Mouse (Mus musculus) hindbrain, embryonic 11.5 days (tissue): ENCODE results near the gene Tmem117. TPM values are rescaled to one million over a fixed set of nuclear protein-coding genes. Genes with fewer than 3 reads are reported as not detected.

Source experiments
- ATAC-seq: fragments of 200-750 bp; cut with Nextera tagmentation; 2 replicates; pipeline ENCODE4 v1.8.0; 2017; ENCODE audit warnings: mild to moderate bottlenecking, moderate TSS enrichment, moderate library complexity; ENCODE audit not compliant: low FRiP score
- DNase-seq: peaks from one replicate; pipeline ENCODE4 v3.0.0-alpha.2; 2015; ENCODE audit warnings: low spot score
- H3K27ac ChIP-seq: fragments of 300-500 bp; sonication (generic); 2 replicates; pipeline ENCODE4 v1.5.1; 2014; ENCODE audit warnings: mild to moderate bottlenecking, low read depth, low read length
- H3K27me3 ChIP-seq: fragments of 300-500 bp; sonication (generic); 2 replicates; pipeline ENCODE4 v1.6.1; 2014; ENCODE audit warnings: mild to moderate bottlenecking, low read length, moderate library complexity, mixed read lengths; ENCODE audit not compliant: control insufficient read depth, insufficient read depth
- H3K36me3 ChIP-seq: fragments of 300-500 bp; sonication (generic); 2 replicates; pipeline ENCODE4 v1.6.1; 2014; ENCODE audit warnings: mild to moderate bottlenecking, low read length, moderate library complexity, mixed read lengths; ENCODE audit not compliant: control insufficient read depth, insufficient read depth
- H3K4me1 ChIP-seq: fragments of 300-500 bp; sonication (generic); replicated peaks from 2 replicates; pipeline ENCODE4 v1.6.1; 2014; ENCODE audit warnings: low read length, mixed read lengths; ENCODE audit not compliant: control insufficient read depth, insufficient read depth
- H3K4me2 ChIP-seq: fragments of 300-500 bp; sonication (generic); replicated peaks from 2 replicates; pipeline ENCODE4 v1.6.1; 2014; ENCODE audit warnings: mild to moderate bottlenecking, low read depth, low read length
- H3K4me3 ChIP-seq: fragments of 300-500 bp; sonication (generic); 2 replicates; pipeline ENCODE4 v1.5.1; 2014; ENCODE audit warnings: low read depth, low read length
- H3K9ac ChIP-seq: fragments of 300-500 bp; sonication (generic); 2 replicates; pipeline ENCODE4 v1.6.1; 2014; ENCODE audit warnings: low read depth, low read length
- H3K9me3 ChIP-seq: fragments of 300-500 bp; sonication (generic); 2 replicates; pipeline ENCODE4 v1.6.1; 2016; ENCODE audit warnings: low read length; ENCODE audit not compliant: control insufficient read depth
- WGBS: fragments of 180-500 bp; shearing (Covaris S2); extraction: QIAGEN DNeasy Blood & Tissue Kit; methylation state at CpG from one replicate; pipeline ENCODE4 v1.1.7; 2014; 5-methylcytosine and 5-hydroxymethylcytosine counted together
- polyA plus RNA-seq: library from polyadenylated mRNA; unstranded; fragments of >200 nt; fragmentation: Nextera tagmentation; extraction: Ambion mirVana; gene quantifications from 2 replicates; pipeline ENCODE4 v1.2.1, GENCODE M21; 2014

The Tmem117 gene
- polyA plus RNA-seq, 1 experiment from 2014 or later = 3.3 TPM

- H3K4me3 ChIP-seq = no peak overlapping the region
- H3K4me2 ChIP-seq = no peak overlapping the region
- ATAC-seq (no peak), DNase-seq (no peak)
- WGBS = 94% methylated on average over 7 of the region's 7 CpGs
- H3K36me3 ChIP-seq = no peaks in the 10 kb centered on the region
- no peak overlapping the region for H3K27ac ChIP-seq
- no peaks in the 10 kb centered on the region for H3K27me3 ChIP-seq
- H3K9ac ChIP-seq = no peak overlapping the region
- no peaks in the 10 kb centered on the region for H3K4me1 ChIP-seq
- H3K9me3 ChIP-seq = no peaks in the 10 kb centered on the region
Measured at GRCm38 (mm10) chr15:95070881-95071280, 441.8 kb downstream of the Tmem117 start.

GRCm38 (mm10) chr15:95075356-95075755 lies 446.3 kb downstream of the Tmem117 start:
- H3K4me3 ChIP-seq = no peak overlapping the region
- no peaks in the 10 kb centered on the region for H3K27me3 ChIP-seq
- no peak overlapping the region for H3K9ac ChIP-seq
- no peaks in the 10 kb centered on the region for H3K36me3 ChIP-seq
- H3K27ac ChIP-seq = no peak overlapping the region
- H3K4me2 ChIP-seq = no peak overlapping the region
- DNase-seq (no peak), ATAC-seq (no peak)
- 77% methylated on average over 12 of the region's 12 CpGs for WGBS
- H3K9me3 ChIP-seq = no peaks in the 10 kb centered on the region
- H3K4me1 ChIP-seq = no peaks in the 10 kb centered on the region

- ATAC-seq = peak; percentile 75; the same call in 1 of the 2 replicates
- Histone ChIP-seq H3K9me3 (no peaks in the 10 kb centered on the region), H3K4me3 (no peak overlapping the region), H3K27me3 (no peaks in the 10 kb centered on the region), H3K27ac (0 out of 2 replicates have a peak overlapping the region, but pooled peaks have one; percentile 30), H3K9ac (no peak overlapping the region), H3K36me3 (no peaks in the 10 kb centered on the region), H3K4me1 (no peaks in the 10 kb centered on the region), H3K4me2 (no peak overlapping the region)
- 70% methylated on average over 11 of the region's 11 CpGs for WGBS
- DNase-seq = peak; percentile 48
Measured at GRCm38 (mm10) chr15:95081654-95082053, 452.6 kb downstream of the Tmem117 start.

GRCm38 (mm10) chr15:95085962-95086361 lies 456.9 kb downstream of the Tmem117 start:
- Histone ChIP-seq H3K27ac (no peak overlapping the region), H3K9ac (no peak overlapping the region), H3K36me3 (no peaks in the 10 kb centered on the region), H3K9me3 (no peaks in the 10 kb centered on the region), H3K27me3 (no peaks in the 10 kb centered on the region), H3K4me2 (no peak overlapping the region), H3K4me1 (no peaks in the 10 kb centered on the region), H3K4me3 (no peak overlapping the region)
- DNase-seq (no peak), ATAC-seq (no peak)
- 85% methylated on average over 7 of the region's 7 CpGs for WGBS

- no peaks in the 10 kb centered on the region for H3K9me3 ChIP-seq
- no peak overlapping the region for H3K9ac ChIP-seq
- 90% methylated on average over 7 of the region's 7 CpGs for WGBS
- H3K4me1 ChIP-seq = no peaks in the 10 kb centered on the region
- no peak overlapping the region for H3K4me3 ChIP-seq
- H3K27me3 ChIP-seq = no peaks in the 10 kb centered on the region
- no peak overlapping the region for H3K4me2 ChIP-seq
- no peak overlapping the region for H3K27ac ChIP-seq
- no peak for ATAC-seq
- H3K36me3 ChIP-seq = no peaks in the 10 kb centered on the region
- no peak for DNase-seq
Measured at GRCm38 (mm10) chr15:95100133-95100532, 471.1 kb downstream of the Tmem117 start.

- no peak overlapping the region for H3K4me2 ChIP-seq
- no peaks in the 10 kb centered on the region for H3K9me3 ChIP-seq
- H3K36me3 ChIP-seq = no peaks in the 10 kb centered on the region
- ATAC-seq (no peak), DNase-seq (no peak)
- H3K4me3 ChIP-seq = no peak overlapping the region
- no peaks in the 10 kb centered on the region for H3K27me3 ChIP-seq
- no peak overlapping the region for H3K27ac ChIP-seq
- no peaks in the 10 kb centered on the region for H3K4me1 ChIP-seq
- H3K9ac ChIP-seq = no peak overlapping the region
Measured at GRCm38 (mm10) chr15:95101522-95101921, 472.5 kb downstream of the Tmem117 start.

- H3K4me3 ChIP-seq = no peak overlapping the region
- ATAC-seq (no peak), DNase-seq (no peak)
- H3K36me3 ChIP-seq = no peaks in the 10 kb centered on the region
- H3K27ac ChIP-seq = no peak overlapping the region
- H3K9me3 ChIP-seq = no peaks in the 10 kb centered on the region
- H3K4me2 ChIP-seq = no peak overlapping the region
- no peaks in the 10 kb centered on the region for H3K4me1 ChIP-seq
- no peak overlapping the region for H3K9ac ChIP-seq
- WGBS = 79% methylated on average over 8 of the region's 8 CpGs
- no peaks in the 10 kb centered on the region for H3K27me3 ChIP-seq
Measured at GRCm38 (mm10) chr15:95107246-95107809, 478.3 kb downstream of the Tmem117 start.

- no peaks in the 10 kb centered on the region for H3K9me3 ChIP-seq
- H3K4me3 ChIP-seq = no peak overlapping the region
- H3K9ac ChIP-seq = no peak overlapping the region
- DNase-seq (no peak), ATAC-seq (no peak)
- H3K4me1 ChIP-seq = no peaks in the 10 kb centered on the region
- 82% methylated on average over 4 of the region's 4 CpGs for WGBS
- H3K27ac ChIP-seq = no peak overlapping the region
- no peak overlapping the region for H3K4me2 ChIP-seq
- no peaks in the 10 kb centered on the region for H3K36me3 ChIP-seq
- H3K27me3 ChIP-seq = no peaks in the 10 kb centered on the region
Measured at GRCm38 (mm10) chr15:95108626-95109025, 479.6 kb downstream of the Tmem117 start.

- no peaks in the 10 kb centered on the region for H3K9me3 ChIP-seq
- H3K9ac ChIP-seq = no peak overlapping the region
- no peak for DNase-seq
- no peaks in the 10 kb centered on the region for H3K4me1 ChIP-seq
- WGBS = 68% methylated on average over 4 of the region's 4 CpGs
- H3K4me3 ChIP-seq = no peak overlapping the region
- no peak for ATAC-seq
- no peaks in the 10 kb centered on the region for H3K36me3 ChIP-seq
- no peaks in the 10 kb centered on the region for H3K27me3 ChIP-seq
- no peak overlapping the region for H3K27ac ChIP-seq
- H3K4me2 ChIP-seq = no peak overlapping the region
Measured at GRCm38 (mm10) chr15:95131401-95131800, 502.4 kb downstream of the Tmem117 start.
